Mouse (Mus musculus) layer of hippocampus, adult 11-12 months (tissue): ENCODE data around the gene Lrp3.
"Not testable (repeated sequence)": the region's sequence is repeated elsewhere in the genome, so short reads cannot be mapped to it uniquely, and the experiment has no call there.

Experiments used
- DNase-seq: peaks from one replicate; pipeline ENCODE4 v3.0.0; 2022; ENCODE audit warnings: low spot score

Lrp3 gene

GRCm38 (mm10) chr7:35215225-35215624 is at the start of gene Lrp3:
TSS of gene Lrp3 (minus strand) at chr7:35215498.
- DNase-seq = peak; percentile 47

GRCm38 (mm10) chr7:35264746-35265145 is 49.4 kb upstream of the Lrp3 start:
- DNase-seq = peak; percentile 66

GRCm38 (mm10) chr7:35263595-35264489 is 48.5 kb upstream of the Lrp3 start:
- DNase-seq = no peak

DNA sequence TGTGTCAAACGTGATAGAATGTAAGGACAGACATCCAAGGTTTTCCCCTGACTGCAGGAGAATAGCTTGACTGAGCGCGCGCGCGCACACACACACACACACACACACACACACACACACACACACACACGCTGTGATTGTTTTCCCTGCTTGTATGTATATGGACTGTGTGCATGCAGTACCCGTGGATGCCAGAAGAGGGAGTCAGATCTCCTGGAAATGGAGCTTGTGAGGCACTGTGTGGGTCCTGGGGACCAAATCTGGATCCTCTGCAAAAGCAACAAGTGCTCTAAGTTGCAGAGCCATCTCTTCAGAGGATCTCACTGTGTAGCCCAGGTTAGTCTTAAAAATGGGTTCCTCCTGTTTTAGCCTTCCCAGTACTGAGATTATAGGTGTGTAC is 44.1 kb upstream of the Lrp3 start:
- no peak for DNase-seq

- DNase-seq = no peak
Measured at GRCm38 (mm10) chr7:35258294-35258693, 43.0 kb upstream of the Lrp3 start.

DNA sequence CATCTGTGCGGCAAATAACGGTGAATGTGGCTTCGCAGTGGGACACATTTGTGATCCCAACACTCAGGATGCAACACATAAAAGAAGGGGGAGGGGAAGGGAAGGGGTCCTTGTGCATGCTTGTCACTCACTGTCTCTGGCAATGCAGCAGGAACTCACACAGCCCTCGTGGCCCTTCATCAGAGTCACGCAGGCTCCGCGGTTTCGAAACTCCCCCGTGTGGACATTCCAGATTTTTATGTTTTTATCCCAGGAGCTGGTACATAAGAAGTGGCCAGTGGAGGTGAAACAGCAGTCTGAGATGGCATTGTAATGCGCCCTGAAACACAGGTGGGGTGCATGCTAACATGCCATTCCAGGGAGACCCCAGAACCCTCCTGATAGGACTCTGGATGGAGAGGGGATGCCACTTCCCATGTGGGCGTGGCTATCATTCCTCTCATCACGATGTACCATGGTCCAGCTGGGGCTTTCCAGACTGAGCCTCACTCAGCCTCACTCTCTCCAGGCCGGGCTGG is 36.8 kb upstream of the Lrp3 start:
- peak; percentile 39 for DNase-seq

GRCm38 (mm10) chr7:35237935-35238334 is 22.6 kb upstream of the Lrp3 start:
- not testable (repeated sequence) for DNase-seq

DNA sequence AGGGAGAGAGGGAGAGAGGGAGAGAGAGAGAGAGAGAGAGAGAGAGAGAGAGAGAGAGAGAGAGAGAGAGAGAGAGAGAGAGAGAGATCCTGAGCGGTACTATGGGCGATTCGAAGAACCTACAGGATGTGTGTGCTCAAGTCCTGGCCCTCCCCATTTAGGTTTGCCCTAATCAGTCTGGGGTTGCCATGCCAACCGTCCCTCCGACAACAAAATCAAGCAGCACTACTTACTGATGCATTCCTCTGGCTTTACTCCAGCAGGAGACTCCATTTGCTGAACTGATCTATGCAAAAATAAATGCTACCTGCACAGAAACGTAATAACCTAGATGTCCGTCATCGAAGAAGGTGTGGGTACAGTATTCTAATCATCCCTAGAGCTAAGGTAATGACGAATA is 20.0 kb upstream of the Lrp3 start:
- peak; percentile 81 for DNase-seq

DNA sequence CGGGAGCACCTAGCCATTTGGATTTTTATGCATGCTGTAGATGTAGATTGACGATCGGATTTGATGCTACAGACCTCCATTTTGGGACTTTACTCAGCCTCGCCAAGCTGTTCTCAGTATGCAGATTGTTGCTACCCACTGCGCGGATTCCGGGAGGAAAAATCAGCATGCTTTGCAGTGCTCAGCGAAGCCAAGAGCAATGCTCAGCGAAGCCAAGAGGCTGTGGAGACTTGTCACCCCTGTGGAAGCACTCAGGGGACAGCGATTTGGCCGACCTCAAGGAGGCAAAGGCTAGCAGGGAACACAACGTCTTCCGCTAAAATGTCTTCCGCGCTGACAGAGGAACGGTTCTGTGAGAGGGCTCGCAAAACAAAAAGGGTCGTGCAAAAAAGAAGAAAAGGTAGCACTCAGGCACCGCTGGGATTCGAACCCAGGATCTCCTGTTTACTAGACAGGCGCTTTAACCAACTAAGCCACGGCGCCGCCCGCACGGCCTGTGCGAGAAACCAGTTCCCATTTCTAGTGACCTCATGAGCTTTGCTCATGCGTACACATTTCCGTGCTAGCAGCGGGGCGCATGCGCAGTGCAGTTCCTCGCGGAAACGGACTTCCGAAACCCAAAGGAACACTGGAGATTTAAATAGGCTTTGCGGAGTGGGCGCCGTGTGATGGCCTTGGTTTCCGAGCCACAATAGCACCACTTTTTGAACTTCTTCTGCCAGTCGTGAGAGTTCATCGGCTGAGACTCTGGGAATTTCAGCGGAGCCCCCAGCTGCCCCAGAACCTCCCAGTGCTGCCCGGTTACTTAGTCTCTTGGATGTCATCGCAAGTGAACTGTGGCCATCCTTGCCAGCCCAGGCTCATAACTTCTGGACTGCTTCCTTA is 19.3 kb upstream of the Lrp3 start:
- peak; percentile 100 for DNase-seq

DNA sequence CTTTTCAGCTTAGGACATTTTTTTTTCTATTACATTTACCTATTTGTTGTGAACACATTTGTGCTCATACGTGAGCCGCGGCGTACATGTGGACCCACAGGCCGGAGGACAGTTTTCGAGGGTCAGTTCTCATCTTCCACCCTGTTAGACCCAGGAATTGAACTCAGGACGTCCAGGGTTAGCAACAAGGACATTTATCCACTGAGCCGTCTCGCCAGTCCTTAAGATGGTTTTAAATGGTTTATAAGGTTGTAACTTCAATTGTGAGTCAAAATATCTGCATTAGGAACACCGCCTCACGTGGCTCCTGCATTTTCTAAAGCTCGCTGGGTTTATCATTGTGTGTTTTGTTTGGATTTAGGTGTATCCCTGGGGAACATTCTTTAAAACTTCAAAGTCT is 18.6 kb upstream of the Lrp3 start:
- peak; percentile 13 for DNase-seq

- no peak for DNase-seq
Measured at GRCm38 (mm10) chr7:35232796-35233455, 17.6 kb upstream of the Lrp3 start.

DNA sequence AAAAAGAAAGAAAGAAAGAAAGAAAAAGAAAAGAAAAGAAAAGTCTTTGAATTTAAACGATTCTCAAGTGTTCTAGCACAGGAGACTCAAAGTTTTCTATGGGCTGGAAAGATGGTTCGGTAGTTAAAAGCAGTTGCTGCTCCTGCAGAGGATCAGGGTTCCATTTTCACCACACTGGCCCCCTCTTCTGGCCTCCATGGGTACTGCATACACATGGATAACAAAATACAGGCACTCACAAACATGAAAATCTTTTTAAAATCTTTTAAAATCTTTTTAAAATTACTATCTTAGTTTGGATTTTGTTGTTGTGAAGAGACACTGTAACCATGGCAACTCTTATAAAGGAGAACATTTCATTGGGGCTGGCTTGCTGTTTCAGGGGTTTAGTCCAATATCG is 15.0 kb upstream of the Lrp3 start:
- DNase-seq = no peak

DNA sequence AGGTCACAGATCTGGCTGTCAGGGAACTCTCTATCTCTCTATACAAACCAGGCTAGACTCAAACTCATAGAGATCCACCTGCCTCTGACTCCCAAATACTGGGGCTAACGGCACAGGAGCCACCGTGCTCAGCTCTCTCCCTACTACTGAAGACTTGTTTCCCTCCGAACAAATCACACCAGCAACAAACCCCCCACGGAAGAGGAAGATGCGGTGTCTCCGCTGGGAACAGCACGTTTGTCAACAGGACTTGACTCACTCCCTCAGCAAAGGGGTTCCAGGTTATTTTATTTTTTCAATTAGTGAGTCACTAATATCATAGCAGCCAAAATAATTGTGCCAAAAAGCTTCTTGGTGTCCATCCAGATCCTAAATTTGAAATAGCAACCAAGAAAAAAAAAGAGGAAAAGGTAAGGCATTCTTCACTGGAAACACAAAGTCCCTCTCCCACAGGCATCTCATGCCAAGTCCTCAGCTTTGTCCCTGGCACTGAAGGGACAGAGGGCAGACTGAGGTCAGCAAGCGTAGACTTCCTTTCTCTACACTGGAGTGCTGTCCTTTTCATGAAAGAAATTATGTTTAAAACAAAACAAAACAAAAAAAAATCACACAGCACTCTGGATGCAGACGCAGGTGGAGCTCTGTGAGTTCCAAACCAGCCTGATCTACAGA is 5.5 kb upstream of the Lrp3 start:
- no peak for DNase-seq

DNA sequence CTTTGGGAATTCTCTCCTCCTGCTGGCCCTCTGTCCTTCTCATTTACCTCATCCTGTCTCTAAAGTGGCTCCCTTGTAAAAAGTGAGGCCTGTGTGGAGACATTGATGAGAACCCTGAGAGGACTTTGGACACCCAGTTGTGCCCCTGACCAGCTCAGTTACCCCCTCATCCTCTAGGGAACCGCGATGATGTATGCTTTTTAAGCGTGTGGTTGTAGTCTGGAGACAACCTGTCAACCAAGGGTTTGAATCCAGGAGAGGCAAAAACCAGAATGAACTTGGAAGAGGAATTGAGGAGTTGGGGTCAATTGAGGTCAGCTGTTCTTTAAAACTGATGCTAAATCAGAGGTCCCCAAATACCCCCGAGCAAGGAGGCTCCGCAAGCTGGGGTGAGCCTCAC is 433 bp upstream of the Lrp3 start:
- DNase-seq = no peak

DNA sequence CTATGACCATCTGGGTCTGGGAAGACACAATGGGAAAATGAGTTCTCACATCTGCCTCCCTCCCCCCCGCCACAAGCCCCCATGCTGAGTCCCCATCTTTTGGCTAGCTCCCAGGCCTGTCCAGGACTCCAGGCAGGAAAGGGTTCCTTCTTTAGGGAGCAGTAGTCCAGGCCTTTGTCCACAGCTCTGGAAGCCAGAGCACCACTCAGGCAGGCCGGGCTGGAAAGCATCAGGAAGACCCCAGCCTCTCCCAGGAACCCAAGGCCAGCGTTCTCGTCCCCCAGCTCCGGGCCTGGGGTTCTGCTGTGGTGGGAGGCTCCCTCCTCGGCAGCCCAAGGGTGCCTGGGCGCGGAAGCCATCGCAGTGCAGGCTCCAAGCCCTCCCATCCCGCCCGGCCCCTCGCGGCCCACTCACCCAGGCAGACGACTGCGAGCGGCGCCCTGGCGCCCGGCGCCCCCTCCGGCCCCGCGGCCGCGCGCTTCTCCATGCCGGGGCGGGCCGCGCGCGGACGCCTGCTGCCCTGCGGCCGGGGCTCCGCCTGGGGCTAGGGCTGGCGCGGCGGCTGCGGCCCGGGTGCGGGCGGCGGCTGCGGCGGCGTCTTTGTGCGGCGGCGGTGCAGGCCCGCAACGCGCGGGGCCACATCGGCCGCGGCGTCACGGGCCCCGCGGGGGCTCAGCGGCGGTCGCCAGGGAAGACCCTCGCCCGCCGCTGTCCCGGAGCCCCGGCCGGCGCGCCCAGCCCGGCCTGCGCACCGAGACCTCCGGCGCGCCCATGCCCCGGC is 666 bp downstream of the Lrp3 start:
- no peak for DNase-seq

GRCm38 (mm10) chr7:35211791-35212190 is 3.5 kb downstream of the Lrp3 start:
- no peak for DNase-seq

DNA sequence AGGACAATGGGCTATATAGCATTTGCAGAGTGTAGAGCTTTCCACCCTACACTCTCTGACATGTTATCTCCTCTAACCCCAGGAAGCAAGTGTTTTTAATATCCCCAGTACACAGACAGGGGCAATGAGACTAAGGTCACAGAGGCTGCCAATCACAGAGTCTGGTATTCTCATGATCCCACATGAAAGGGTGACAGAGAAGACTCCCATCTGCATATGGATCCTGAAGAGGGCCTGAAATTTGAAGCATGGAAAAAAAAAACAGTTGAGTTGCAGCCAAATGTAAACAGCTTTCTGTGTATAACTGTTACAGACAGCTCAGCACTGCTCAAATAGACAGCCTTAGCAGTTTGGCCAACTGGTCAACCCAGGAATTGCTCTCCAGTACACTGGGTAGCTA is 15.5 kb downstream of the Lrp3 start:
- DNase-seq = no peak

DNA sequence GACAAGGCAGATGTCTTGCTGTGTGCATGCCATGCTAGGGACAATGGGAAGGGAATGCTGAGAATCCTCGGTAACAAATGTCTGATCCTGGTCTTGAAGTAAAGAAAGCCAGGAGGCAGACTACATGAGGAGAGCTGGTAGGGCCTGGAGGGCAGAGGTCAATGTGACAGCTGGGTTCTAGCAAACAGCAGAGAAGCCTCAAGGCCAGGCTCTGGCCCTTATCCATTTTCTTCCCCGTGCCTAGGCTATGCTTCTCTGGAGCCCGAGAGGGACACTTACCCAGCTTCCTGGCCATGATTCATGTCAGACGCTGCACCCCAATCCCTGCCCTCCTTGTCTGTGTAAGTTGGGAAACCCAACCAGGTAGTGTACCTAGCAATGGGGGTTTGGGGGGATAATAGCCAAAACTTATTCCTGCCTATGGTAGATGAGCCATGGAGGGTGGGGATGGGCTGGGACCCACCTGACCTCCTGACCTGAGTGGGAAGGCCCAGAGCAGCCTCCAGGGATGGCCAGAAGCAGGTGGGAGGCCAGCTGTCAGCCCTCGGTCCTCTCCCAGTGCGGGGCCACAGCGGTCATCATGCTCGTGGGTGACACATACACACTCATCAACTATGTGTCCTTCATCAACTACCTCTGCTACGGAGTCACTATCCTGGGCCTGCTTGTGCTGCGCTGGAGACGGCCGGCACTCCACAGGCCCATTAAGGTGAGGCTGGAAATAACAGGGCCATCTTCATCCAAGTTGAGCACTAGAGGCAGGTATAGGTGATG is 16.1 kb downstream of the Lrp3 start:
- DNase-seq = no peak

- DNase-seq = no peak
Measured at GRCm38 (mm10) chr7:35197022-35197421, 18.3 kb downstream of the Lrp3 start.

DNA sequence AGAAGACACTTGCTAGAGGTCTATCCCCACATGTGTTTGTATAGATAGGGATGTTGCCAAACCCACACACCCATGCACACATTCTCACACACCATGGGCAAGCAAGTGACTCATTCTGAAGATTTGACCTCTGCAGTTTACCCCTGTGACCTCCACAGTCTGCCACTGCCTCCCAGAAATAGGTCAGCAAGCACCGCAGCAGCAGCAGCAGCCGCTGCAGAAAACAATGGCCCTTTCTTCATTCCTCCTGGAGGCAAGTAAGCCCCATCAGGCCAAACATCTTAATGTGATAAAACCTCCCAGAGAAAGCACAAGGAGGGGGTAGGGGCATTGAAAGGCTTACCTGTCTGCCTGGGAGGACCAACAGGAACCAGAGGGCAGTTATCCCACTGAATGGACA is 24.0 kb downstream of the Lrp3 start:
- DNase-seq = no peak
